Mouse (Mus musculus) CD4-positive helper T cell, adult 2 months (primary cell): ENCODE results near the gene Wnt2b.

Experiments used
- DNase-seq: peaks from one replicate; pipeline ENCODE4 v3.0.0-alpha.2; 2012; ENCODE audit warnings: low read depth, missing footprints, low spot score

The Wnt2b gene

GRCm38 (mm10) chr3:104961066-104962059 lies at the start of gene Wnt2b:
Gene Wnt2b (minus strand): TSS chr3:104961921.
- DNase-seq, result peak; percentile 38

- no peak for DNase-seq
Observed at GRCm38 (mm10) chr3:105010681-105011339, 49.1 kb upstream of the Wnt2b start.

- no peak for DNase-seq
Observed at GRCm38 (mm10) chr3:105008070-105008469, 46.3 kb upstream of the Wnt2b start.

GRCm38 (mm10) chr3:105006101-105006500 lies 44.4 kb upstream of the Wnt2b start:
- DNase-seq, result no peak

GRCm38 (mm10) chr3:105005561-105006065 lies 43.9 kb upstream of the Wnt2b start:
- no peak for DNase-seq

GRCm38 (mm10) chr3:105005011-105005410 lies 43.3 kb upstream of the Wnt2b start:
- DNase-seq, result no peak

- no peak for DNase-seq
Observed at GRCm38 (mm10) chr3:105003960-105004463, 42.3 kb upstream of the Wnt2b start.

GRCm38 (mm10) chr3:105001374-105001773 lies 39.7 kb upstream of the Wnt2b start:
- no peak for DNase-seq

GRCm38 (mm10) chr3:105000561-105000960 lies 38.8 kb upstream of the Wnt2b start:
- DNase-seq, result no peak

GRCm38 (mm10) chr3:104997563-104997962 lies 35.8 kb upstream of the Wnt2b start:
- no peak for DNase-seq

- DNase-seq, result no peak
Observed at GRCm38 (mm10) chr3:104995707-104996106, 34.0 kb upstream of the Wnt2b start.

GRCm38 (mm10) chr3:104994415-104994841 lies 32.7 kb upstream of the Wnt2b start:
- no peak for DNase-seq

- no peak for DNase-seq
Observed at GRCm38 (mm10) chr3:104993800-104994199, 32.1 kb upstream of the Wnt2b start.

- peak; percentile 78 for DNase-seq
Observed at GRCm38 (mm10) chr3:104992709-104993388, 31.1 kb upstream of the Wnt2b start.

GRCm38 (mm10) chr3:104991703-104992102 lies 30.0 kb upstream of the Wnt2b start:
- no peak for DNase-seq

GRCm38 (mm10) chr3:104987884-104988283 lies 26.2 kb upstream of the Wnt2b start:
- DNase-seq, result no peak

GRCm38 (mm10) chr3:104979735-104980134 lies 18.0 kb upstream of the Wnt2b start:
- DNase-seq, result no peak

- peak; percentile 56 for DNase-seq
Observed at GRCm38 (mm10) chr3:104967548-104968300, 6.0 kb upstream of the Wnt2b start.

- DNase-seq, result no peak
Observed at GRCm38 (mm10) chr3:104965991-104966554, 4.4 kb upstream of the Wnt2b start.

- DNase-seq, result no peak
Observed at GRCm38 (mm10) chr3:104965070-104965855, 3.5 kb upstream of the Wnt2b start.
